Mouse (Mus musculus) heart, embryonic 10.5 days (tissue): Measurements from ENCODE around the gene Nhlh2. TPM values are rescaled to one million over a fixed set of nuclear protein-coding genes. Genes with fewer than 3 reads are reported as not detected.

Source experiments
- DNase-seq: peaks from one replicate; pipeline ENCODE4 v3.0.0-alpha.2; 2017; ENCODE audit warnings: low spot score
- H3K27ac ChIP-seq: fragments of 300-500 bp; sonication (generic); 2 replicates; pipeline ENCODE4 v1.5.1; 2016; ENCODE audit warnings: mild to moderate bottlenecking
- H3K27me3 ChIP-seq: fragments of 300-500 bp; sonication (generic); 2 replicates; pipeline ENCODE4 v1.6.1; 2016; ENCODE audit warnings: mild to moderate bottlenecking; ENCODE audit not compliant: poor library complexity, insufficient read depth, severe bottlenecking
- H3K36me3 ChIP-seq: fragments of 300-500 bp; sonication (generic); 2 replicates; pipeline ENCODE4 v1.6.1; 2016; ENCODE audit warnings: mild to moderate bottlenecking, moderate library complexity
- H3K4me1 ChIP-seq: fragments of 300-500 bp; sonication (generic); 2 replicates; pipeline ENCODE4 v1.6.1; 2016; ENCODE audit warnings: mild to moderate bottlenecking
- H3K4me3 ChIP-seq: fragments of 300-500 bp; sonication (generic); 2 replicates; pipeline ENCODE4 v1.5.1; 2016; ENCODE audit warnings: mild to moderate bottlenecking, moderate library complexity
- H3K9me3 ChIP-seq: fragments of 300-500 bp; sonication (generic); 2 replicates; pipeline ENCODE4 v1.6.1; 2016; ENCODE audit warnings: mild to moderate bottlenecking, moderate library complexity
- WGBS: fragments of 180-500 bp; shearing (Covaris S2); methylation state at CpG from one replicate; pipeline ENCODE4 v1.1.7; 2016; 5-methylcytosine and 5-hydroxymethylcytosine counted together
- polyA plus RNA-seq: library from polyadenylated mRNA; unstranded; fragments of >200 nt; fragmentation: Nextera tagmentation; extraction: Ambion mirVana; gene quantifications from 2 replicates; pipeline ENCODE4 v1.2.1, GENCODE M21; 2016

The Nhlh2 gene
- polyA plus RNA-seq, 1 experiment from 2014 or later: 0.57 TPM

GRCm38 (mm10) chr3:102038608-102039007 is 28.7 kb downstream of the Nhlh2 start:
- H3K27me3 ChIP-seq: no peaks in the 10 kb centered on the region
- WGBS: 72% methylated on average over 6 of the region's 6 CpGs
- H3K4me3 ChIP-seq: no peak overlapping the region
- 0 out of 2 replicates have a peak, but pooled peaks cover 4% of the 10 kb centered on the region for H3K4me1 ChIP-seq
- no peaks in the 10 kb centered on the region for H3K36me3 ChIP-seq
- peaks cover 5% of the 10 kb centered on the region; the same call in 1 of the 2 replicates for H3K9me3 ChIP-seq
- H3K27ac ChIP-seq: no peak overlapping the region
- DNase-seq: peak; percentile 72

GRCm38 (mm10) chr3:102041632-102042031 is 31.8 kb downstream of the Nhlh2 start:
- H3K4me1 ChIP-seq: 0 out of 2 replicates have a peak, but pooled peaks cover 4% of the 10 kb centered on the region
- H3K9me3 ChIP-seq: peaks cover 5% of the 10 kb centered on the region; the same call in 1 of the 2 replicates
- no peak overlapping the region for H3K4me3 ChIP-seq
- no peaks in the 10 kb centered on the region for H3K27me3 ChIP-seq
- no peaks in the 10 kb centered on the region for H3K36me3 ChIP-seq
- peak; percentile 36 for DNase-seq
- H3K27ac ChIP-seq: no peak overlapping the region
- WGBS: 83% methylated on average over 4 of the region's 4 CpGs

DNA sequence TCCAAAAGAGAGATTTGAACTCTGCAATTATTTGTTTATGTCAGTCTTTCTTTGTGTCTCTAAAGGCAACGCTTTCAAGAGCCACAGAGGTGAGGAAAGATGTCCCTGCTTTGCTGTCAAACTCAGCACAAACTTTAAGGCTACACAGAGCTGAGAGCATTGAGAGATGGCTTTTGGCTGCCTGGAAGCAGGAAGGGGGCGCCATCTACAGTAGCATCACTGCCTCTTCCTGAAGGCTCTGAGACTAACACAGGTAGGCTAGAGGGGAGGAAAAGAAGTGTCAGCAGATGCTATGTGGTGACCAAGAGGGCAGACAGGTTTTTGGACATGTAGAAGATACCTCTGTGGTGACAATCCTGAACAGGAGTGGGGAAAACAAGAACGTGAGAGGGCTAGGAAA is 35.2 kb downstream of the Nhlh2 start:
- Histone ChIP-seq H3K27me3 (no peaks in the 10 kb centered on the region), H3K27ac (no peak overlapping the region), H3K36me3 (no peaks in the 10 kb centered on the region), H3K4me3 (no peak overlapping the region), H3K9me3 (no peaks in the 10 kb centered on the region), H3K4me1 (0 out of 2 replicates have a peak, but pooled peaks cover 4% of the 10 kb centered on the region)
- peak; percentile 59 for DNase-seq
- WGBS: 28% methylated on average over 3 of the region's 3 CpGs

DNA sequence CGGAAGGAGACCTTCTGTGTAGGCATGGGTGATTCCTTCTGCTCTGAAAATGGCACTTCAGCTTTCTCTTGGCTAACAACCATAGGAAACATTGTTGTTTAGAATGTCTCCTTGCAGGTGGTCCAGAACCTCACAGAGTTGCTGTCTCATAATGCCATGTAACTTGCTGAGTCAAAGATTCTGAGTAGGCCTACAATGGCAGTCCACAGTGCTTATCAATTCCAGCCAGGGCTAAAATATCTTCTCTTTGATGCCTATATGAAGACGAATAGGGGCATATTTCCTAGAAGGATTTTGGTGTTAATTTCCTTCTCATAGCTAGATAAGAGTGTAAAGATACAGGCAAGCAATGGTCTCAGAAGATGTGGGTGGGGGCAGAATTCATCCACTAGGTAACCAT is 37.7 kb downstream of the Nhlh2 start:
- H3K36me3 ChIP-seq: no peaks in the 10 kb centered on the region
- no peaks in the 10 kb centered on the region for H3K27me3 ChIP-seq
- H3K4me3 ChIP-seq: no peak overlapping the region
- 0 out of 2 replicates have a peak overlapping the region, but pooled peaks have one; percentile 42 for H3K27ac ChIP-seq
- DNase-seq: peak; percentile 76
- H3K9me3 ChIP-seq: no peaks in the 10 kb centered on the region
- no peaks in the 10 kb centered on the region for H3K4me1 ChIP-seq
- 79% methylated on average over 2 of the region's 2 CpGs for WGBS

GRCm38 (mm10) chr3:102049207-102050104 is 39.6 kb downstream of the Nhlh2 start:
- WGBS: 86% methylated on average over 14 of the region's 14 CpGs
- DNase-seq: no peak
- Histone ChIP-seq H3K36me3 (no peaks in the 10 kb centered on the region), H3K4me1 (peaks cover 5% of the 10 kb centered on the region; the same call in 1 of the 2 replicates), H3K27me3 (no peaks in the 10 kb centered on the region), H3K27ac (no peak overlapping the region), H3K9me3 (no peaks in the 10 kb centered on the region), H3K4me3 (no peak overlapping the region)

DNA sequence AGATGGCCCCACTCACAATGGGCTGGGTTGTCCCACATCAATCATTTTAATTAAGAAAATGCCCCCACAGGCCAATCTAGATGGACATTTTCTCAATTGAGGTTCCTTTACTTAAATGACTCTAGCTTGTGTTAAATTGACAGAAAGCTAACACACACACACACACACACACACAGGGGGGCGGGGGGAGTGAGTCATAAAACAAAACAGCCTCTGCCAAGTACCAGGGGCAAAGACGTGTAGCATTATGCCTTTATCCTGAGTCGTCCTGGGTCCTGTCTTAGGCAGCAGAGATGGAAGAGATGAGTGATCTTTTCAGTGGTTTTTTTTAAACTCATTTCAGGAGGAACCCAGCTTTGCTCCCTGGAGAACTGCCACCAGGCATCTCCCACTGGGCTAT is 42.2 kb downstream of the Nhlh2 start:
- peak; percentile 43 for DNase-seq
- Histone ChIP-seq H3K4me3 (no peak overlapping the region), H3K4me1 (peaks cover 7% of the 10 kb centered on the region), H3K27me3 (no peaks in the 10 kb centered on the region), H3K27ac (no peak overlapping the region), H3K9me3 (no peaks in the 10 kb centered on the region), H3K36me3 (no peaks in the 10 kb centered on the region)
- WGBS: 65% methylated on average over 3 of the region's 3 CpGs

DNA sequence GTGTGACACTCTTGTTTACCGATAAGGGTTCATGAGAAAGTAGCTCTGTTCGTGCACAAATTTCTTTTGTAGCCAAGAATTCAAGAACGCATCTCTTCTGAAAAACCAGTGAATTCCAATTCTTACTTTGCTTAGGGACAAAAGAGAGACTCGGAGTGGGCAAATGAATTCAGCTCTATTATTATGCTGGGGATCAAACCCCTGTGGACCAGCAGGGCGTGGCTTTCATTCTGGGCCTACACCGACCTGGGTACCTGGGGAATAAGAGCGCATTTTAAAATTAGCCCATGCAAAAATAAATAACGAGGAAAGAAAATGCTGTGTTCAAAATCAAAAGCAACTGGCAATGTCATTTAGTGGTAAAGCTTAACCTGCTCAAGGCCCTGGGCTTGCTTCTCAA is 43.4 kb downstream of the Nhlh2 start:
- Histone ChIP-seq H3K27ac (no peak overlapping the region), H3K4me3 (no peak overlapping the region), H3K4me1 (peaks cover 19% of the 10 kb centered on the region), H3K27me3 (no peaks in the 10 kb centered on the region), H3K36me3 (no peaks in the 10 kb centered on the region), H3K9me3 (no peaks in the 10 kb centered on the region)
- WGBS: 56% methylated on average over 8 of the region's 8 CpGs
- DNase-seq: no peak

DNA sequence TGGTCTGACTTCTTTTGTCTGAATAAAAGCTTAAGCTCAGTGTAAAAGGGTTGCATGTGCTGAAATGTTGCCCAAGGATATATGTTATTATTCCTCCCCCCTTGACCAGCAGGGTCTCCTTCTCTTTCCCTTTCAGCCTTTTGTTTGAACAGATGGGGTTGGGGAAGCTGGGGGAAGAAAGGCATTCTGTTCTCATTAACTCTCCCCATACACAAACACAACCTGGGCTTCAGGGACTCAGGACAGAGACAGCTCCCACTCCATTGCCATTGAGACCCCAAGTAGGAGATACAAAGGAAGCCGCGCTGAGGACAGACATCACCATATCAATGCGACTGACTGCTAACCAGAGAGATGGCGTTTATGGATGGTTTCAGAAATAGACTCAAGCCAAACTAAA is 46.0 kb downstream of the Nhlh2 start:
- Histone ChIP-seq H3K27ac (no peak overlapping the region), H3K9me3 (no peaks in the 10 kb centered on the region), H3K4me3 (no peak overlapping the region), H3K36me3 (no peaks in the 10 kb centered on the region), H3K27me3 (no peaks in the 10 kb centered on the region), H3K4me1 (peaks cover 28% of the 10 kb centered on the region)
- 64% methylated on average over 4 of the region's 4 CpGs for WGBS
- no peak for DNase-seq

DNA sequence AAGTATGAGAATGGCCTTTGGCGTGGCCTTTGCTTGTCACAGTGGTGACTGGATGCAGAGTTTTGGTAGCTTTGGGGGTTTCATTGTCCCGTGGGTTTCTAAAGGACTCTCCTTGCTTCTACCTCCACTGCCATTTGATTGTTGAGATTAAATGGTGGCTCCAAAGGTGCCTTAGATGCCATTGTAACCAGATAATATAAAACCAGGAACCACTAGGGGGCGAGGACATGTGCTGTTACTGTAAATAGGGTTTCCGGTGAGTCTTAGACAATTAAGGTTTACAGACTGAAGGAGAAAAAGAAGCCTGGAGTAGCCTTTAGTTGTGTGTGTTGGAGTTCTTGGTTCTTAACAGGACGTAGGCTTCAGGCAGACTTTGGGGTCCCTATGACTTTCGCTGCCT is 50.2 kb downstream of the Nhlh2 start:
- 63% methylated on average over 6 of the region's 6 CpGs for WGBS
- Histone ChIP-seq H3K4me1 (peaks cover 55% of the 10 kb centered on the region), H3K9me3 (no peaks in the 10 kb centered on the region), H3K36me3 (no peaks in the 10 kb centered on the region), H3K27ac (peak overlapping the region; percentile 57), H3K4me3 (no peak overlapping the region), H3K27me3 (no peaks in the 10 kb centered on the region)
- no peak for DNase-seq

DNA sequence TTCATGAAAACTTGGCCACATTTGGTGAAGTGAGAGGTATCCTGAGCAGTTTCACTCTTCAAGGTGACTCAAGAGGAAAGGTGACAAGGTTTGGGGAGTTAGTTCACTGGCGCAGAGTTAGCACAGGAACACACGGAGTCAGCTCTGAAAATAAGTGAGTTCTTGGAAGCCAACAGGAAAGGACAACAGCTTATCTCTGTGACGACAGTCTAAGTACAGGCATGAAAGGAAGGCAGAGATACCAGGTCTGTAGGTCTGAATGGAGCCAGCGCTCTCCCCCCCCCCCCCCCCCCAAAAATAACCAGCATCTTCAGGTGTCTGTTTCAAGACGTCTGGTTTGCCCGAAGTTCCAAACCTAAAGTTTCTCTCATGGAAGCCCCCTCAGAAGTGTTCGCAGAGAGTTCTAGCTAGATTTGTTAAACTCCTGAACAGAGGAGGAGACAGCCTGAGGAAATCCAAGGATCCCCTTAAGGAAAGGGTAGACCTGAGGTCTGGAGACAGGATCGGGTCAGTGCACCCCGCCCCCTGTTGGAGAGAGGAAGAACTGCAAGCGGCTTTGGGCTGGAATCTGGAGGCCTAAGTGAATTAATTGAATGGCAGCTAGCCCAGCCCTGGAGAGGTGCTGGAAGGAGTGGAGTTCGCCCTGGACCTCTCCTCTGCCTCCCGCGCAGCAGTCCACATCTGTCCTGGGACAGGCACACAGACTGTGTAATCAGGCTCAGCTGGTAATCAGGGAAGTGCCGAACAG is 52.2 kb downstream of the Nhlh2 start:
- DNase-seq: peak; percentile 94
- H3K36me3 ChIP-seq: no peaks in the 10 kb centered on the region
- H3K4me3 ChIP-seq: peak overlapping the region; percentile 27; the same call in 1 of the 2 replicates
- WGBS: 19% methylated on average over 14 of the region's 14 CpGs
- H3K27ac ChIP-seq: peak overlapping the region; percentile 81
- no peaks in the 10 kb centered on the region for H3K9me3 ChIP-seq
- H3K27me3 ChIP-seq: no peaks in the 10 kb centered on the region
- H3K4me1 ChIP-seq: peaks cover 56% of the 10 kb centered on the region

GRCm38 (mm10) chr3:102062671-102063010 is 52.8 kb downstream of the Nhlh2 start:
- DNase-seq: no peak
- Histone ChIP-seq H3K27ac (peak overlapping the region; percentile 81), H3K9me3 (no peaks in the 10 kb centered on the region), H3K27me3 (no peaks in the 10 kb centered on the region), H3K4me3 (peak overlapping the region; percentile 27; the same call in 1 of the 2 replicates), H3K36me3 (no peaks in the 10 kb centered on the region), H3K4me1 (peaks cover 51% of the 10 kb centered on the region)
- 23% methylated on average over 8 of the region's 8 CpGs for WGBS

DNA sequence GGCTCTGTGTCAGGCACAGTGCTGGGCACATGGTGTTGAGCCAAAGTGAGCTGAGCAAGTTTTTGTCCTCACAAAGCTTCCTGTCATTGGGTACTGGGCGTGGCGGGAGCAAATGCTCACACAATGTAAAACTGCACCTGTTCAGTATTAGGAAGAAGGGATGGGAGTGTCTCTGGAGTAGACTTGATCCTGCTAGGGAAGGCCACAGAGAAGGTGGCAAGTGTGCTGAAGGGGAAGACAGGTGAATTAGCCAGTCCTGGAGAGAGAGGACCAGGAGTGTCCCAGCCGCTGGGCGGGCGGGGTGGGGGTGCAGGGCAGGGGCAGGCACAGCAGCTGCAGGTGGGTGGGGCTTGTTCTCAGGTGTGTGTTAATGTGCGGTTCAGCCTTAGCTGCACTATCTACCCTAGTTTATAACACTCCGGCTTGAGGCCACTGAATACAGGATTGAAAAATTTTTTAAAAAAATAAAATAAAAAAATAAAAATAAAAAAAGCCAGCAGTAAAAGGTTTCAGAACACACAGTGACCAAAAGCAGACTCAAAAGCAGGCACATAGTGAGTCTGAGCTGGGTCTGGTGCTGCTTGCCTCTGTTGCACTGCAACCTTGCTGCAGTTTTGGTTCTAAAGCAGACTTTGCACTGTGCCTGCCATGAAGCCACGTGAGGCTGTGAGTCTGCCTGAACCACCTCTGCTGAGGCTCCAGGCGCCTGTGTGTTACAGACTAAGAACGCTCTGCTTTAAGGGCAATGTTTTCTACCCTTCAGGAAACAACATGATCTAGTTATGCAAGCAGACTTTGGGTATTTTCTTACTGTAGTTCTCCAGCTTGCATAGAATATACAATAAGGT is 53.6 kb downstream of the Nhlh2 start:
- H3K4me3 ChIP-seq: no peak overlapping the region
- peak overlapping the region; percentile 81 for H3K27ac ChIP-seq
- H3K4me1 ChIP-seq: peaks cover 51% of the 10 kb centered on the region
- H3K36me3 ChIP-seq: no peaks in the 10 kb centered on the region
- H3K9me3 ChIP-seq: no peaks in the 10 kb centered on the region
- 64% methylated on average over 10 of the region's 10 CpGs for WGBS
- no peak for DNase-seq
- no peaks in the 10 kb centered on the region for H3K27me3 ChIP-seq
